Mouse (Mus musculus): Measurements from ENCODE around the gene Schip1.
A peak's percentile ranks its signal among the peaks of the same experiment; 100 is the strongest.
"Not testable (repeated sequence)": the region's sequence is repeated elsewhere in the genome, so short reads cannot be mapped to it uniquely, and the experiment has no call there.

Schip1 gene

GRCm38 (mm10) chr3:68064731-68065130, at the start of gene Schip1:
Schip1 (plus strand) TSS chr3:68064802.
- no peak for DNase-seq (ENCODE audit: low spot score in 2 of 2)

GRCm38 (mm10) chr3:68015786-68016185, 48.8 kb upstream of the Schip1 start:
- no peak for DNase-seq (ENCODE audit: low spot score in 2 of 2)

- DNase-seq (ENCODE audit: low spot score in 2 of 2), result no peak
Measured at GRCm38 (mm10) chr3:68019401-68019800, 45.2 kb upstream of the Schip1 start.

GRCm38 (mm10) chr3:68036097-68036496, 28.5 kb upstream of the Schip1 start:
- DNase-seq (ENCODE audit: low spot score in 2 of 2), result no peak

GRCm38 (mm10) chr3:68042951-68043350, 21.7 kb upstream of the Schip1 start:
- no peak for DNase-seq (ENCODE audit: low spot score in 2 of 2)

- DNase-seq (ENCODE audit: low spot score in 2 of 2), result peak in 1 of 2 experiments; percentile 35
Measured at GRCm38 (mm10) chr3:68045475-68046416, 18.9 kb upstream of the Schip1 start.

- no peak for DNase-seq (ENCODE audit: low spot score in 2 of 2)
Measured at GRCm38 (mm10) chr3:68053538-68053937, 11.1 kb upstream of the Schip1 start.

GRCm38 (mm10) chr3:68055071-68055470, 9.5 kb upstream of the Schip1 start:
- no peak for DNase-seq (ENCODE audit: low spot score in 2 of 2)

- peak in 1 of 2 experiments; percentile 60 for DNase-seq (ENCODE audit: low spot score in 2 of 2)
Measured at GRCm38 (mm10) chr3:68056373-68057275, 8.0 kb upstream of the Schip1 start.

GRCm38 (mm10) chr3:68059162-68059800, 5.3 kb upstream of the Schip1 start:
- peak in 1 of 2 experiments; percentile 34 for DNase-seq (ENCODE audit: low spot score in 2 of 2)

GRCm38 (mm10) chr3:68071395-68072386, 7.1 kb downstream of the Schip1 start:
- no peak for DNase-seq (ENCODE audit: low spot score in 2 of 2)

- no peak for DNase-seq (ENCODE audit: low spot score in 2 of 2)
Measured at GRCm38 (mm10) chr3:68077406-68077805, 12.8 kb downstream of the Schip1 start.

- DNase-seq (ENCODE audit: low spot score in 2 of 2), result no peak
Measured at GRCm38 (mm10) chr3:68085024-68085423, 20.4 kb downstream of the Schip1 start.

GRCm38 (mm10) chr3:68092108-68092507, 27.5 kb downstream of the Schip1 start:
- DNase-seq (ENCODE audit: low spot score in 2 of 2), result no peak

- DNase-seq (ENCODE audit: low spot score in 2 of 2), result no peak
Measured at GRCm38 (mm10) chr3:68096724-68097431, 32.3 kb downstream of the Schip1 start.

- DNase-seq (ENCODE audit: low spot score in 2 of 2), result not testable (repeated sequence)
Measured at GRCm38 (mm10) chr3:68099561-68099960, 35.0 kb downstream of the Schip1 start.

GRCm38 (mm10) chr3:68101343-68101742, 36.7 kb downstream of the Schip1 start:
- no peak for DNase-seq (ENCODE audit: low spot score in 2 of 2)

GRCm38 (mm10) chr3:68105081-68105685, 40.6 kb downstream of the Schip1 start:
- DNase-seq (ENCODE audit: low spot score in 2 of 2), result no peak

- no peak for DNase-seq (ENCODE audit: low spot score in 2 of 2)
Measured at GRCm38 (mm10) chr3:68121338-68121737, 56.7 kb downstream of the Schip1 start.

Measured in frontal cortex, postnatal 10 days (tissue).